Mouse (Mus musculus) gonadal fat pad, adult 2 months (tissue): ENCODE measurements around the gene Nfkbia. TPM values are rescaled to one million over a fixed set of nuclear protein-coding genes. Genes with fewer than 3 reads are reported as not detected.
A peak's percentile ranks its signal among the peaks of the same experiment; 100 is the strongest.

Experiments
- DNase-seq: peaks from one replicate; pipeline ENCODE4 v3.0.0-alpha.2; 2012; ENCODE audit warnings: low read depth
- polyA plus RNA-seq: library from polyadenylated mRNA; depleted of rRNA; stranded (reverse); fragments of >200 nt; gene quantifications from 2 replicates; pipeline ENCODE4 v1.2.3, GENCODE M21; 2012; rRNA removed

Nfkbia gene
- polyA plus RNA-seq, 1 experiment: 127 TPM

- peak; percentile 78 for DNase-seq
These were observed 49.3 kb downstream of the Nfkbia start for GRCm38 (mm10) chr12:55442861-55443850.

- DNase-seq: no peak
These were observed 50.2 kb downstream of the Nfkbia start for GRCm38 (mm10) chr12:55442245-55442644.

- DNase-seq: no peak
These were observed 52.0 kb downstream of the Nfkbia start for GRCm38 (mm10) chr12:55440416-55440815.

Other genes starting within 250 kb of the Nfkbia start
- gene 1110008L16Rik, start 193.1 kb downstream of the Nfkbia start, polyA plus RNA-seq: 7.8 and 10.0 TPM in 2 replicates
- gene Ppp2r3c, start 189.6 kb downstream of the Nfkbia start, polyA plus RNA-seq: 2.3 and 2.4 TPM in 2 replicates
- 70.7 and 88.6 TPM in 2 replicates for gene Psma6, start 108.4 kb downstream of the Nfkbia start, polyA plus RNA-seq
- 0.86 and 1.8 TPM in 2 replicates for gene Aldoart2, start 72.6 kb upstream of the Nfkbia start, polyA plus RNA-seq
- gene Insm2, start 106.8 kb upstream of the Nfkbia start, polyA plus RNA-seq: not detected in 2 replicates